Mouse (Mus musculus) heart, postnatal 36 days (tissue): ENCODE measurements around the gene Gm21244. TPM values are rescaled to one million over a fixed set of nuclear protein-coding genes. Genes with fewer than 3 reads are reported as not detected.
"Not testable (repeated sequence)": the region's sequence is repeated elsewhere in the genome, so short reads cannot be mapped to it uniquely, and the experiment has no call there.

Experiments used
- DNase-seq, 2 experiments: peaks; one replicate each; pipeline ENCODE4 v3.0.0; 2021 to 2022
- intact Hi-C: fragments of 180-260 bp; cut with DNase I; formaldehyde crosslinking; loops from one replicate; pipeline ENCODE4 v1.15.1; 2025
- total RNA-seq, 2 experiments: library from RNA; stranded (reverse); gene quantifications; 2 replicates each; pipeline ENCODE4 v1.2.3; 2021

The Gm21244 gene
- total RNA-seq: not detected

GRCm38 (mm10) chrY:7169193-7169592 lies at the start of gene Gm21244:
Gm21244 (minus strand) TSS chrY:7169293.
- DNase-seq, intact Hi-C loops: not testable (repeated sequence)

Other genes with a start within 250 kb of the Gm21244 start
- gene Gm28998, start 84.5 kb upstream of the Gm21244 start, total RNA-seq: not detected
- gene Gm21788, start 235.7 kb upstream of the Gm21244 start, total RNA-seq: not detected